Mouse (Mus musculus): ENCODE results near the gene Zfp512. TPM values are rescaled to one million over a fixed set of nuclear protein-coding genes. Genes with fewer than 3 reads are reported as not detected.

Gene Zfp512
- polyA plus RNA-seq, 1 experiment: 30.1 TPM

GRCm38 (mm10) chr5:31528560-31528959 lies 76.3 kb downstream of the Zfp512 start:
- peaks cover 6% of the 10 kb centered on the region; the same call in 1 of the 2 replicates for H3K4me1 ChIP-seq (ENCODE audit: control insufficient read depth, insufficient read depth, low read length)
- H3K4me3 ChIP-seq (ENCODE audit: insufficient read depth, low read length): no peak overlapping the region
- no peak overlapping the region for H3K27ac ChIP-seq (ENCODE audit: insufficient read depth, low read length)
- TF ChIP-seq CTCF (IDR thresholded peaks at IDR 0.05; ENCODE audit: borderline replicate concordance, insufficient read depth, low read length): no peak

Other genes with a start within 250 kb of the Zfp512 start
- 131 and 132 TPM in 2 replicates for gene Ppm1g, start 231.7 kb upstream of the Zfp512 start, polyA plus RNA-seq (2011; ENCODE audit: insufficient read length, low read depth, missing spikeins)
- 93.5 and 115 TPM in 2 replicates for gene Nrbp1, start 211.6 kb upstream of the Zfp512 start, polyA plus RNA-seq (2011; ENCODE audit: insufficient read length, low read depth, missing spikeins)
- gene Gm9970, start 211.2 kb upstream of the Zfp512 start, polyA plus RNA-seq (2011; ENCODE audit: insufficient read length, low read depth, missing spikeins): not detected in 2 replicates
- gene Krtcap3, start 200.7 kb upstream of the Zfp512 start, polyA plus RNA-seq (2011; ENCODE audit: insufficient read length, low read depth, missing spikeins): 0.81 and 1.4 TPM in 2 replicates
- 37.4 and 37.6 TPM in 2 replicates for gene Ift172, start 161.3 kb upstream of the Zfp512 start, polyA plus RNA-seq (2011; ENCODE audit: insufficient read length, low read depth, missing spikeins)
- gene Fndc4, start 156.4 kb upstream of the Zfp512 start, polyA plus RNA-seq (2011; ENCODE audit: insufficient read length, low read depth, missing spikeins): 25.2 and 34.0 TPM in 2 replicates
- gene Gckr, start 155.0 kb upstream of the Zfp512 start, polyA plus RNA-seq (2011; ENCODE audit: insufficient read length, low read depth, missing spikeins): not detected in 2 replicates
- 0.26 TPM in 1 of 2 replicates, not detected in the other for gene 4930548H24Rik, start 33.3 kb downstream of the Zfp512 start, polyA plus RNA-seq (2011; ENCODE audit: insufficient read length, low read depth, missing spikeins)
- gene Gpn1, start 42.3 kb downstream of the Zfp512 start, polyA plus RNA-seq (2011; ENCODE audit: insufficient read length, low read depth, missing spikeins): 24.9 and 32.9 TPM in 2 replicates
- 41.8 and 48.9 TPM in 2 replicates for gene Slc4a1ap, start 74.6 kb downstream of the Zfp512 start, polyA plus RNA-seq (2011; ENCODE audit: insufficient read length, low read depth, missing spikeins)
- 15.0 and 16.3 TPM in 2 replicates for gene Supt7l, start 75.4 kb downstream of the Zfp512 start, polyA plus RNA-seq (2011; ENCODE audit: insufficient read length, low read depth, missing spikeins)
- 165 and 191 TPM in 2 replicates for gene Mrpl33, start 144.5 kb downstream of the Zfp512 start, polyA plus RNA-seq (2011; ENCODE audit: insufficient read length, low read depth, missing spikeins)
- gene Rbks, start 245.2 kb downstream of the Zfp512 start, polyA plus RNA-seq (2011; ENCODE audit: insufficient read length, low read depth, missing spikeins): 1.4 TPM in 1 of 2 replicates, not detected in the other
- 60.2 and 68.7 TPM in 2 replicates for gene Babam2, start 245.3 kb downstream of the Zfp512 start, polyA plus RNA-seq (2011; ENCODE audit: insufficient read length, low read depth, missing spikeins)